Mouse (Mus musculus) CD4-positive naive resting alpha-beta T cell, adult 76 days (primary cell): Measurements from ENCODE around the gene P2rx2. TPM values are rescaled to one million over a fixed set of nuclear protein-coding genes. Genes with fewer than 3 reads are reported as not detected.

Experiments used
- total RNA-seq: library from RNA; stranded (reverse); gene quantifications from one replicate; pipeline ENCODE4 v1.2.4, GENCODE M21; 2023

The P2rx2 gene
- 0.29 TPM for total RNA-seq

DNA sequence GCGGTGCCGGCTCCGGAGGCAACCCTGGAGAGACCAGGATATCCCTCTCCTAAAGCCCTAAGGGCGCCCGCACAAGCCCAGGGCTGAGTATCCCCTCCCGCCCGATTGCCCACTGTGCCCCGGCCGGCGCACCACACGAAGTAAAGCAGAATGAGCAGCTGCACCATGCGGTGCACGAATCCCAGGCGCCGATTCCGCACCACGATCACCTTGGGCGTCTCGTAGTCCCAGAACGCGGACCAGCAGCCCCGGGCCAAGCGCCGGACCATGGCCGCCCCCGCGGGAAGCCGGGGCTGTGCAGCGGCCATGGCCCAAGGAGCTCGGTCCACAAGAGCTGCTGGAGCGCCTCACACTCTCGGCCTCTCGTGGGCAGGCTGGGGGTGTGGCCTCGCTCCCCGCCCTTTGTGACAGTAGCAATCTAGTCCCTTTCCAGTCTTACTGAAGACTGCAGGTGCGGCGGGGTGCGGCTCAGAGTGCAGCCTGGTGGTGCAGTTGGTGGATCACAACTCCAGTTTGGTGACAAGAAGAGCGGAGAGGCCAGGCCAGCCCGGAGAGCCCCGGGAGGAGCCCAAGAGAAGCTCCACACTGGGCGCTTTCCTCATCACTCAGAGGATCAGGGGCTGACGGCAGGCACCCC is at the start of gene P2rx2:
Gene P2rx2 (minus strand): TSS at position 565 of the 637 bp plus-strand sequence.

DNA sequence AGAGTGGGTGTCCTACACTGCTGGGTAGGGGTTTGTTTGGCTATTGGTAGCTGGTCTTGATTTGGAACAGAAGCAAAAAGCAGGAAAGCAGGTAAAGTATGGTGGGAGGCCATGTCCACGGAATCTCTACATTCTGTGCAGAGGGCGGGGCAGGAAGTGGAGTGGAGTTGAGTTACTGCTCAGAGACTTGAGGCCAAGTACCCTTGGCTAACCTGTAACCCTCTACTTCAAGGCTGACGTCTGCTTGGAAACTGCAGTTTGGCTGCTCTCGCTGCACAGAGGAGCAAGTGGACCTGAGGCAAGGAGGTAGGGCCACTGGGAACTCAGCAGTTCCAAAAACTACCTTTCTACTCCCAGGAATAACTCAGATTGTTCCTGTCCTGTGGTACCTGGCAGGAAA is 1.5 kb upstream of the P2rx2 start, which contains the start of gene Lrcol1:
Gene Lrcol1 (plus strand): TSS at position 207 of the 400 bp plus-strand sequence.

Other genes with a start within 250 kb of the P2rx2 start
- gene Gm35315, start 248.8 kb downstream of the P2rx2 start, total RNA-seq: 0.32 TPM
- gene Plcxd1, start 243.2 kb downstream of the P2rx2 start, total RNA-seq: 0.41 TPM
- gene Gtpbp6, start 235.0 kb downstream of the P2rx2 start, total RNA-seq: 84.8 TPM
- 3.6 TPM for gene Zfp605, start 233.1 kb downstream of the P2rx2 start, total RNA-seq
- 92.6 TPM for gene Chfr, start 207.4 kb downstream of the P2rx2 start, total RNA-seq
- 32.5 TPM for gene Golga3, start 166.5 kb downstream of the P2rx2 start, total RNA-seq
- 46.8 TPM for gene Ankle2, start 112.2 kb downstream of the P2rx2 start, total RNA-seq
- gene Pgam5, start 73.3 kb downstream of the P2rx2 start, total RNA-seq: 39.0 TPM
- gene Pxmp2, start 57.0 kb downstream of the P2rx2 start, total RNA-seq: 1.2 TPM
- gene Pole, start 56.9 kb downstream of the P2rx2 start, total RNA-seq: 6.1 TPM
- not detected for gene Lrcol1, start 1.5 kb upstream of the P2rx2 start, total RNA-seq
- 199 TPM for gene Fbrsl1, start 105.3 kb upstream of the P2rx2 start, total RNA-seq
- 9.3 TPM for gene Galnt9, start 201.1 kb upstream of the P2rx2 start, total RNA-seq